Comparison of ENCODE assay signal across 22 mouse cellular contexts in the genomic region with DNA sequence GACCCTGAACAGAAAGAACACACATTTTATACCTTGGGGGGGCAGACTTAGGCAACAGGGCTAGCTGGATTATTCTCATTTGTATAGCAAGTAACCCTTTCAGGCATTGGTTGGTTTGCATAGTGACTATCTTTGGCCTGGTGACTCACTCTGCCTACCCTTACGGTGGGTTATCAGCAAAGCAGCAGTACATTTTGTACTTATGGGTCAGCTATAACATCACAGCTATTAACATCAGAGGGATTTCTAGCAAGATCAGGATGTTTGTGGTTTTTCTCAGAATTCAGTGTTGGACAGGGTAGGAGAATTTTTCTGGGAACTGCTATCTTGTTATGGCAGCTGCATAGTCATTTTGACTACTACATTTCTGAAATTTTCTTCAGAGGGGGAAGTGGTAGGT.
"Had no signal": no experiment of that assay in that cellular context is flagged by ENCODE, and none has a peak within 500 bp of the region (broad histone marks: within the 10 kb centered on the region; RNA-seq: fewer than 3 reads in every experiment).

No protein-coding gene starts in this region.

- H3K9ac ChIP-seq: liver, embryonic 14.5 days; lung, embryonic 15.5 days; midbrain, embryonic 13.5 days had no signal

- DNase-seq: kidney, adult 18-20 months; kidney, adult 9 months; kidney, postnatal 25 days; layer of hippocampus, adult 9-11 months; layer of hippocampus, postnatal 36 days; lung, adult 18-20 months; lung, postnatal 10 days; lung, postnatal 4 days; right cerebral cortex, postnatal 14 days; right cerebral cortex, postnatal 4 days; thymus, adult 2 months; thymus, postnatal 25 days had no signal

- H3K36me3 ChIP-seq: lung, embryonic 15.5 days; midbrain, embryonic 10.5 days; midbrain, embryonic 13.5 days had no signal

- ATAC-seq: intestine, embryonic 16.5 days; midbrain, embryonic 13.5 days; midbrain, embryonic 16.5 days had no signal

- H3K4me2 ChIP-seq: lung, embryonic 15.5 days; midbrain, embryonic 13.5 days had no signal

- H3K27me3 ChIP-seq: lung, embryonic 15.5 days; midbrain, embryonic 13.5 days had no signal

- H3K4me3 ChIP-seq: layer of hippocampus, adult 2 months; left cerebral cortex, adult 2 months; lung, embryonic 15.5 days; midbrain, embryonic 10.5 days; midbrain, embryonic 13.5 days had no signal

- H3K4me1 ChIP-seq: lung, embryonic 15.5 days; midbrain, embryonic 10.5 days; midbrain, embryonic 13.5 days had no signal

- H3K27ac ChIP-seq: kidney, postnatal 0 days; layer of hippocampus, adult 2 months; left cerebral cortex, adult 2 months; liver, embryonic 14.5 days; lung, embryonic 15.5 days; midbrain, embryonic 10.5 days; midbrain, embryonic 13.5 days; stomach, postnatal 0 days had no signal

- H3K9me3 ChIP-seq: lung, embryonic 15.5 days had no signal
